Mouse (Mus musculus) spleen, adult 2 months (tissue): Measurements from ENCODE around the gene Kcnc2.

Experiments
- CTCF ChIP-seq: fragments of 200-500 bp; IDR thresholded peaks from 2 replicates; pipeline ENCODE4 v1.5.1; 2011; ENCODE audit warnings: mild to moderate bottlenecking, inconsistent platforms; ENCODE audit not compliant: insufficient read depth, insufficient read length, insufficient replicate concordance; ENCODE audit errors: extremely low read depth
- POLR2A ChIP-seq: fragments of 200-500 bp; IDR thresholded peaks from 2 replicates; pipeline ENCODE4 v1.6.1; 2011; ENCODE audit warnings: low read depth, low read length, inconsistent platforms

DNA sequence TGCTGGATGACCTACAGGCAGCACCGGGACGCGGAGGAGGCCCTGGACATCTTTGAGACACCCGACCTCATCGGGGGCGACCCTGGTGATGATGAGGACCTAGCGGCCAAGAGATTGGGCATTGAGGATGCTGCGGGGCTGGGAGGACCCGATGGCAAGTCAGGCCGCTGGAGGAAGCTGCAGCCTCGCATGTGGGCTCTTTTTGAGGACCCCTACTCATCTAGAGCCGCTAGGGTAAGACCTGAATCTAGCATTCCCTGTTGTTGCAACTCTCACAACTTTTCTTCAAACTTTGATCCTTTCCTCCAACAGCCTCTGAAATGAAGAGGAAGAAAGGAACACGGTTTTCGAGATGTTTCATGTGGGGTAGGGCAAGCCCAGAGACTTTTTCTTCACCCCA lies 1.2 kb downstream of the Kcnc2 start:
- TF ChIP-seq POLR2A (no peak), CTCF (no peak)
